Mouse (Mus musculus) lung, postnatal 0 days (tissue): ENCODE results near the gene Rbfox2. TPM values are rescaled to one million over a fixed set of nuclear protein-coding genes. Genes with fewer than 3 reads are reported as not detected.

Experiments used
- ATAC-seq: fragments of 200-750 bp; cut with Nextera tagmentation; 2 replicates; pipeline ENCODE4 v1.8.0; 2017; ENCODE audit warnings: moderate library complexity
- DNase-seq: peaks from one replicate; pipeline ENCODE4 v3.0.0-alpha.2; 2016; ENCODE audit warnings: low spot score
- H3K27ac ChIP-seq: fragments of 300-500 bp; sonication (generic); 2 replicates; pipeline ENCODE4 v1.5.1; 2014; ENCODE audit warnings: antibody characterized with exemption, mild to moderate bottlenecking, low read length, mixed read lengths
- H3K27me3 ChIP-seq: fragments of 300-500 bp; sonication (generic); replicated peaks from 2 replicates; pipeline ENCODE4 v1.6.1; 2014; ENCODE audit warnings: low read length, mixed read lengths; ENCODE audit not compliant: insufficient read depth
- H3K36me3 ChIP-seq: fragments of 300-500 bp; sonication (generic); 2 replicates; pipeline ENCODE4 v1.6.1; 2014; ENCODE audit warnings: low read length, mixed read lengths; ENCODE audit not compliant: insufficient read depth
- H3K4me1 ChIP-seq: fragments of 300-500 bp; sonication (generic); 2 replicates; pipeline ENCODE4 v1.6.1; 2014; ENCODE audit warnings: antibody characterized with exemption, low read depth, low read length, mixed read lengths; ENCODE audit not compliant: insufficient read depth
- H3K4me2 ChIP-seq: fragments of 300-500 bp; sonication (generic); replicated peaks from 2 replicates; pipeline ENCODE4 v1.6.1; 2014; ENCODE audit warnings: low read depth, mild to moderate bottlenecking, low read length, moderate library complexity, mixed read lengths
- H3K4me3 ChIP-seq: fragments of 300-500 bp; sonication (generic); 2 replicates; pipeline ENCODE4 v1.5.1; 2014; ENCODE audit warnings: low read depth, low read length
- H3K9ac ChIP-seq: fragments of 300-500 bp; sonication (generic); replicated peaks from 2 replicates; pipeline ENCODE4 v1.6.1; 2014; ENCODE audit warnings: low read depth, mild to moderate bottlenecking
- H3K9me3 ChIP-seq: fragments of 300-500 bp; sonication (generic); 2 replicates; pipeline ENCODE4 v1.6.1; 2016; ENCODE audit warnings: low read length, mixed read lengths
- CTCF ChIP-seq: IDR thresholded peaks from 2 replicates; pipeline ENCODE4 v1.5.1; 2016; ENCODE audit warnings: antibody characterized with exemption, mild to moderate bottlenecking
- EP300 ChIP-seq: IDR thresholded peaks from 2 replicates; pipeline ENCODE4 v1.6.1; 2016; ENCODE audit warnings: antibody characterized with exemption, mild to moderate bottlenecking, control low read depth
- WGBS: fragments of 180-500 bp; shearing (Covaris S2); extraction: QIAGEN DNeasy Blood & Tissue Kit; methylation state at CpG from one replicate; pipeline ENCODE4 v1.1.7; 2014; 5-methylcytosine and 5-hydroxymethylcytosine counted together
- polyA plus RNA-seq: library from polyadenylated mRNA; unstranded; fragments of >200 nt; fragmentation: Nextera tagmentation; extraction: Ambion mirVana; gene quantifications from 2 replicates; pipeline ENCODE4 v1.2.1, GENCODE M21; 2015

Rbfox2 gene
- polyA plus RNA-seq, 1 experiment from 2014 or later = 17.4 TPM

DNA sequence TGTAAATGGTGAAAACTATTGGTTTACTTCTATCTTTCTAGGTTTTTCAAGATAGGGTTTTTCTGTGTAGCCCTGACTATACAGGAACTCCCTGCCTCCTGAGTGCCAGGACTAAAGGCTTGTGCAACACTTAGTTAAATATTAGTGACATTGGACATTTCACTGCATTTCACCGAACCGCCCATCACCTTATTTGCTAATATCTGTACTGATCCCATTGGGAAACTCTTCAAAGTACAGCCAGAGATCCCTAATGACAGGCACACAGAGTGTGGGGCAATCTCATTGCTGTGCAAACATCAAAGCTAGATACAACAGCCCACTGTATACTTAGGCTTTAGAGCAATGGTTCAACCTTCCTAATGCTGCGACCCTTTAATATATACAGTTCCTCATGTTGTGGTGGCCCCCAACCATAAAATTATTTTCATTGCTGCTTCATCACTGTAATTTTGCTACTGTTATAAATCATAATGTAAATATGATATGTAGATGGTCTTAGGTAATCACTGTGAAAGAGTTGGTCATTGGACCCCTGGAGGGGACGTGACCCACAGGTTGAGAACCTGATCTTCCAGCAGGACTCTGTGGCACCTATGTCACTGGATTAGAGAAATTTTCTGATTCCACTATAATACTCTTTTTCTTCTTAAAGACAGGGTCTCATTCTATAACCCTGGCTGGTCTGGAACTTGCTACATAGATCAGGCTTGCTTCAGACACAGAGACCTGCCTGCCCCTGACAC lies 182.3 kb downstream of the Rbfox2 start:
- 65% methylated on average over 4 of the region's 4 CpGs for WGBS
- Histone ChIP-seq H3K4me3 (no peak overlapping the region), H3K36me3 (no peaks in the 10 kb centered on the region), H3K9ac (no peak overlapping the region), H3K27ac (no peak overlapping the region), H3K4me1 (no peaks in the 10 kb centered on the region), H3K9me3 (no peaks in the 10 kb centered on the region), H3K4me2 (no peak overlapping the region), H3K27me3 (no peaks in the 10 kb centered on the region)
- ATAC-seq (peak; percentile 37; the same call in 1 of the 2 replicates), DNase-seq (peak; percentile 24)
- no peak for TF ChIP-seq CTCF
- no peak for TF ChIP-seq EP300

DNA sequence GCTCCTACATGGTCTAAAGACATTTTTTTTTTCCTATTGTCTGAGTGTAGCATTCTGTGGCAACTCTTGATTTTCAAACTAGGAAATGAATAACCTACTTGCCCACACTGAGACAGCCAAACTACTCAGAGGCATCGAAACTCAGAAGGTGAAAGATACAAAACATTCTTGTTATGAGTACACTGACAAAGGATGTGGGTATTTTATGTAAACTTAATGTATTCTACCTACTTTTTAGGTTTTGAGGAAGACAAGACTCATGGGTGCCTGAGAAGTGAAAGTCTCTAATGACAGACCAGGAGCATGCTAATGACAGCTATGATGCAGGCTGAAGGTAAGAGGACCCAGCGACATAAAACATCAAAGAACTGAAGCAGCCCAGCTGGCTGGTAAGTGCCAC lies 184.0 kb downstream of the Rbfox2 start:
- Histone ChIP-seq H3K27ac (no peak overlapping the region), H3K4me1 (no peaks in the 10 kb centered on the region), H3K27me3 (no peaks in the 10 kb centered on the region), H3K9me3 (no peaks in the 10 kb centered on the region), H3K4me3 (no peak overlapping the region), H3K9ac (no peak overlapping the region), H3K4me2 (no peak overlapping the region), H3K36me3 (no peaks in the 10 kb centered on the region)
- DNase-seq (no peak), ATAC-seq (no peak)
- WGBS = 57% methylated on average over 2 of the region's 2 CpGs
- TF ChIP-seq EP300 = no peak
- TF ChIP-seq CTCF = no peak

DNA sequence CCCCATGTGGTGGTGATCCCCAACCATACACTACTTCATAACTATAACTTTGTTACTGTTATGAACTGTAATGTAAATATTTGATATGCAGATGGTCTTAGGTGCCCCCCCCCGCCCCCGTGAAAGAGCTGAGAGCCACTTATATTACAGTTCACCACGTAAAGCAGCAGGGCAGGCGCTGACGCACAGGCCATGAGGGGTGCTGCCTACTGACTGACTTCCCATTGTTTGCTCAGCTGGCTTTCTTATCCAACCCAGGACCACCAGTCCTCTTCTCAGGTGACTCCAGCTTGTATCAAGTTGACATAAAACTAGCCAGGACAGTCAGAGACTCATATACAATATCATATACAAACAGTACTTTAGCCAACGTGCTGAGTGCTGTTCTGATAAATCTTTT lies 184.6 kb downstream of the Rbfox2 start:
- TF ChIP-seq EP300 (no peak), CTCF (no peak)
- 46% methylated on average over 6 of the region's 6 CpGs for WGBS

DNA sequence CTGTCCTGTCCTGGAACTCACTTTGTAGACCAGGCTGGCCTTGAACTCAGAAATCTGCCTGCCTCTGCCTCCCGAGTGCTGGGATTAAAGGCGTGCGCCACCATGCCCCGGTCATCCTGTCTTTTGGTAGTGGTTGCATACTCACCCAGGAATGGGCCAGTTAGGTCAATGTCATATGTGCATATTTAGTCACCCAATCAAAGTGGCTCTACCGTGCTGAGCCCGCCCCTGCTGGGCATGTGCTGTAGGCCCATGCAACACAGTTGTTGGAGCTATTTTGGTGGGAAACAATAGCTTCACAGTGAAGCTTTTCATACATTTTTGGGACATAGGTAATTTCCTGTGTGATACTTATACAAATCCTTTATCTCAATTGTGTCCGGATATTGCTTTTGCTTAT lies 187.1 kb downstream of the Rbfox2 start:
- no peaks in the 10 kb centered on the region for H3K4me1 ChIP-seq
- H3K36me3 ChIP-seq = peaks cover 5% of the 10 kb centered on the region; the same call in 1 of the 2 replicates
- H3K27ac ChIP-seq = no peak overlapping the region
- 96% methylated on average over 7 of the region's 7 CpGs for WGBS
- H3K27me3 ChIP-seq = no peaks in the 10 kb centered on the region
- ATAC-seq (no peak), DNase-seq (no peak)
- no peak overlapping the region for H3K9ac ChIP-seq
- no peak overlapping the region for H3K4me2 ChIP-seq
- H3K4me3 ChIP-seq = no peak overlapping the region
- H3K9me3 ChIP-seq = no peaks in the 10 kb centered on the region
- TF ChIP-seq EP300 (no peak), CTCF (no peak)

More for the DNA sequence above, 184.6 kb downstream of the Rbfox2 start:
- Histone ChIP-seq H3K9me3 (no peaks in the 10 kb centered on the region), H3K36me3 (no peaks in the 10 kb centered on the region), H3K9ac (no peak overlapping the region), H3K4me3 (no peak overlapping the region), H3K27me3 (no peaks in the 10 kb centered on the region), H3K4me1 (no peaks in the 10 kb centered on the region), H3K27ac (no peak overlapping the region), H3K4me2 (no peak overlapping the region)
- DNase-seq = no peak
- no peak; the same call in 1 of the 2 replicates for ATAC-seq

DNA sequence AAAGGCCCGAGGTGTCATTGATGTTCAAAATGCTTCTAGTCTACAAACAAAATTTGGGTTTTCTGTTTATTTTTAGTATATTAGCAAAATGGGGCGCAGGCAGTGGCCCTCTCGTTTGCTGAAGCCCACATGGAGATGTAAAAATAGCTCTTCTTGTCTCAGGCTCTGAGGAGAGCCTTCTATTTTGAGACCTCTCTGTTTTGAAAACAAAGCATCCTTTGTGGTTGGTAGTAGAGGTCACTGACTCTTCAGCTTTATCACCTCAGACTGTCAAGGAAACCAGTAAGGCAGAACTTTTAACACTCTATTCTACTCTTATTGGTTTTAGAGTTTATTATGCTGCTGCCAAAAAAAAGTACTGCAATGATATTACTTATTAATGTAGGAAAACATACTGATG lies 189.6 kb downstream of the Rbfox2 start:
- Histone ChIP-seq H3K27me3 (no peaks in the 10 kb centered on the region), H3K4me2 (no peak overlapping the region), H3K36me3 (peaks cover 6% of the 10 kb centered on the region), H3K4me1 (no peaks in the 10 kb centered on the region), H3K27ac (no peak overlapping the region), H3K9me3 (no peaks in the 10 kb centered on the region), H3K4me3 (no peak overlapping the region), H3K9ac (no peak overlapping the region)
- TF ChIP-seq CTCF (no peak), EP300 (no peak)
- 44% methylated on average over 3 of the region's 3 CpGs for WGBS
- DNase-seq (no peak), ATAC-seq (no peak)

DNA sequence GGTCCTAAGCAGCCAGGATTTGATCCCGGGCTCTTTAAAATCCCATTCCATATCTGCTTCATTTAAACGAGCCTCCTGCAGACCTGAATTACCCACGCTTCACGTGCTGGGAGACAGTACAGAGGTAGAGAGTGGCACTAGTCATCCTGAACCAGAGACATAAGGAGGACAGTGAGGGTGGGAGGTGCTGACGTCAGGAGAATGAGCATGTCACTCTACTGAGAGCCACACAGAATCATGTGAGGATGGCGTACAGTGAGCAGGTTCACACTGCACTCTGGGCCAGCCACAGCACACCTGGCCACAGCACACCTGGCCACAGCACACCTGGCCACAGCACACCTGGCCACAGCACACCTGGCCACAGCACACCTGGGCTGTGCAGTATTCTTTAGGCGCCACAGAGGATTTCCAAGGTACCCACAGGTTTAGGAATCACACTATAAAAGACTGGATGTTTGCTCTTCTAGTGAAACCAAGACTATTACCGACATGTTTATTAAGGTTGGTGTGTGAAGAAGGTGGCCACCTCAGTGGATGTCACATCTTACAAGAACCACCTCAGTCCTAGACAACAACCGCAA lies 190.6 kb downstream of the Rbfox2 start:
- no peak overlapping the region for H3K4me3 ChIP-seq
- peaks cover 10% of the 10 kb centered on the region for H3K36me3 ChIP-seq
- H3K9me3 ChIP-seq = no peaks in the 10 kb centered on the region
- no peak overlapping the region for H3K27ac ChIP-seq
- H3K4me1 ChIP-seq = no peaks in the 10 kb centered on the region
- H3K9ac ChIP-seq = no peak overlapping the region
- TF ChIP-seq EP300 (no peak), CTCF (no peak)
- no peak for DNase-seq
- H3K27me3 ChIP-seq = no peaks in the 10 kb centered on the region
- 89% methylated on average over 9 of the region's 9 CpGs for WGBS
- H3K4me2 ChIP-seq = no peak overlapping the region
- no peak for ATAC-seq
